Mouse (Mus musculus) cerebellum, adult 9-10 months (tissue): Measurements from ENCODE around the gene Gsx1.
A peak's percentile ranks its signal among the peaks of the same experiment; 100 is the strongest.

ENCODE experiments used
- DNase-seq: peaks from one replicate; pipeline ENCODE4 v3.0.0; 2022

The Gsx1 gene

DNA sequence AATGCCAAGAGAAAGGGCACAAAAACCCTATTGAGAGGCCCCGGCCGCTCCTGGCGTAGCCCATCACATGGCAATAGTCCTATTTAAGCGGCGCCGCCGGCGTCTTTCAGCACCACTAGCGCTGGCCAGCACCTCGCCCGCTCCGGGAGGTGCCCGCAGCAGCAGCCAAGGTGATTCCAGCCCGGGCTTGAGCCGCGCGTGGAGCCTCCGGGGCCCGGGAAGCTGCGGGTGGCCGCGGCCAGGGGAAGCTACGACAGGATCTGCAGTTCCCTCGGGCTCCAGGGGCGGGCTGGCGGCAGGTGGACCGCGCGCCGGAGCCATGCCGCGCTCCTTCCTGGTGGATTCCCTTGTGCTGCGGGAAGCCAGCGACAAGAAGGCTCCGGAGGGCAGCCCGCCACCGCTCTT is at the start of gene Gsx1:
Gsx1 (plus strand) TSS at position 126 of the 405 bp plus-strand sequence.
- peak; percentile 44 for DNase-seq

DNA sequence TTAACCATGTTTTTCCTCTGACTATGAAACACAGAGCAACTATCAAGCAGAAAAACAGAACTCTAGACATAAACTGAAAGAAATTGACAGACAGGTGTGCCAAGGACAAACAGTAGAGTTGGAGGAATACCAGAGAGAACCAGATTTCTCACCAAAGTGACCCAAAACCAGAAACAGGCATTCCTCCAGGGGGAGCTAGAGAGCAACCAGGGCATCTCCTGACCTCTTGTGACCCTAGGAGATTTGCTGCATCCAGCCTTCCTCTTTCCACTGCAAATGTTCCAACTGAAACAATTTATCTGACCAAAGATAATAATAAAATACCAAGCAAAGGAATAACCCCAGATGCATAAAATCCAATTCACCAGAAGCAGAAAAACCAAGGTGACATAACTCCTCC is 41.2 kb upstream of the Gsx1 start:
- DNase-seq = no peak

GRCm38 (mm10) chr5:147154806-147155371 is 33.6 kb upstream of the Gsx1 start:
- no peak for DNase-seq

DNA sequence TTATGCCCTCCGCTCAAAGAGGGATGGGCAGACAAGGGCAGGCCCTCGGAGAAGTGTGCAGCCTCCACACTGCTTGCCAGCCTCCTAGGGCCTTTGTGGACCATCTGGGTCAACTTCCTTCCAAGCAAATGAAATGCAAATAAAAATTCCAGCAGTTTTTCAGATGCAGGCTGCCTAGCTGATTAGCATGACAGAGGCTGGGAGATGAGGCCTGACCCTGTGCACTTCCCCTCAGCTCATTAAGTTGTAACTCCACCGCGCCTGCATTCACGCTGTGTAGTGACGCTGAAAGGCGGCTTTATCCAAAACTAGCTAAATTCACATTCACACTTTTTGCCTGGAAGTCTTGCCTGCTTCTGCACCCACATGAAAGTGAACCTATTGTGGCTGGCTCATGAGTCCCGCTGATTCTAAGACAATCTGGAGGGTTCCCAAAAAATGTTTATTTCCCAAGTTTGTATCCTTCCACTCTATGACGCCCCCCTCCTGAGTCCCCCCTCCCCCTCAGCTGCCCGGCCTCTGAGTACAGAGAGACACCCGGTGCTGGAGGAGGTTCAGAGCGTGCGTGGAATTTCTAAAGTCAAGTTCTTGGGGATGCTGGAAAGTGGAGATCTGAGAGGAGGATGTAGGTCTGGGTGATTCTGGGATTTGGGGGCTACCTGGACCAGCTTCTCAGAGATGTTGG is 32.9 kb upstream of the Gsx1 start:
- peak; percentile 5 for DNase-seq

GRCm38 (mm10) chr5:147156376-147156775 is 32.1 kb upstream of the Gsx1 start:
- DNase-seq = no peak

DNA sequence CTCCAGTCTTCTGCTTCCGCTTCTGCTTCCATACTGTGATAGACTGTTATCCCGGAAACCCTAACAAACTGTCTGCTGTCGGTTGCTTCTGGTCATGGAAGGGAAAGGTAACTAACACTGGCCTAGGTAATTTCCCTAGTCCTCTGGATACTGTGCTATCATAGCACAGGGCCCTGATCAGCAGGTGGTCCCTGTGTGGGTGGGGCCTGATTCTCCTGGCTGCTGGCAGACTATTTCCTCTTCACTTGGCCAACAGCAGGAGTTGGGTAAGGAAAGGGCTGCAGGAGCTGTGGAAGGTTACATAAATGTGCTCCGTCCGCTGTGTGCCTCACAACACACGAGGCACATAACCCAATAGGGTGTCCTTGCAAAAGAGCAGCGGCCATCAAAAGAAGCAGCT is 31.1 kb upstream of the Gsx1 start:
- DNase-seq = no peak

- DNase-seq = no peak
Observed at GRCm38 (mm10) chr5:147159320-147159719, 29.2 kb upstream of the Gsx1 start.

GRCm38 (mm10) chr5:147159792-147160191 is 28.7 kb upstream of the Gsx1 start:
- no peak for DNase-seq

DNA sequence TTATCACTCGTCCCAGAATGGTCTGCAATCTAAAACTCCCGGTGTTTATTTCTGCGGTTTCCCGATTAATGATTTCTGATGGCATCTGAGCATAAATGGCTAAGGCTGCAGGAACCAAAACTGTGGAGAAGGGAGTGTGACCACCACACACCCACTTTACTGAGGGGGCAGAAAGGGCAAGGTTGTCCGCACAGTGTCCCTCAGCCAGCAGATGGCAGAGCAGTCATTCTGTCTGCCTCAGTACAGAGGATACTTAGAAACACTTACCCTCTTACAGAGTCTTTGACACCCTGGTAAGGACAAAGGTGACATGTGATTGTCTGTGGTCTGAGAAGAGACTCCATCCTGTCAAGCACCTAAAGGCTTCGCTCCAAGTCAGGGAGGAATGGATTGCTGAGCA is 23.4 kb upstream of the Gsx1 start:
- no peak for DNase-seq

GRCm38 (mm10) chr5:147170088-147170487 is 18.4 kb upstream of the Gsx1 start:
- no peak for DNase-seq

DNA sequence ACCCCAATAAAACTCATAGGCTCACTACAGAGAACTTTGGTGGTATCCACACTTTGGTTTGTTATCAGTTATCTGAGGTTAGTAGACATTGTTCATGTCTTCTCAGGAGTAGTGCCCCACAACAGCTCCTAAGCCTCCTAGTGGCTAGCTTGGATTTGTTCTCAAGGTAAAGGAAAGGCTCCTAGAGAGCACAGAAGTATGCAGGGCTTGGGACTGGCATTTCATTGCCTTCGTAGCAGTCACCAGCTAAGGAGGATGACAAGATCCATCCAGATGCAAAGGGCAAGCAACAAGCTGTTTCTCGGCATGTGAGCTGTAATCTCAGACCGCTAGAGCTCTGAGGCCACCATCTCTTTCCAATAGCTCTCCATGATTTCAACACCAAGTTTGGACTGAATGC is 14.4 kb upstream of the Gsx1 start:
- no peak for DNase-seq

GRCm38 (mm10) chr5:147185174-147185915 is 3.2 kb upstream of the Gsx1 start:
- DNase-seq = peak; percentile 12

DNA sequence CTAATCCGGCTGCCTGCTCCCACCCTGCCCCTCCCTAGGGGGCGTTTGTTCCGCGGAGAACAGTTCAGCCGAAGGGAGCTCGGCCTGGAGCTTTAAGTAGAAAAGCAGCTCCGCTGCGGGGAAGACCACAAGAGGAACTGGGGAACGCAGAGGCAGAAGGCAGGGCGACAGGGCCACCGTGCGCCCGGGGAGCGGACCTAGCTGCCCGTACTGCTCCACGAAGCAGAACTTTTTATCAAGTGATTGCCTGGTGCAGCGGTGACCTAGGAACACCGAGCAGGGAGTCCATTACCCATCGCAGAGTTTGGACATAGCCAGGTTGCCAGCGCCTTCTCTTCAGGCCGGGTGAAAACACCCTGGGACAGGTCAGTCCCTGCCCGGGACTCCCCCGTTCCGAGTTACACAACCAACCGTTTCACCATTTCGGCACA is 2.5 kb upstream of the Gsx1 start:
- peak; percentile 26 for DNase-seq

GRCm38 (mm10) chr5:147186781-147187551 is 1.5 kb upstream of the Gsx1 start:
- peak; percentile 30 for DNase-seq

DNA sequence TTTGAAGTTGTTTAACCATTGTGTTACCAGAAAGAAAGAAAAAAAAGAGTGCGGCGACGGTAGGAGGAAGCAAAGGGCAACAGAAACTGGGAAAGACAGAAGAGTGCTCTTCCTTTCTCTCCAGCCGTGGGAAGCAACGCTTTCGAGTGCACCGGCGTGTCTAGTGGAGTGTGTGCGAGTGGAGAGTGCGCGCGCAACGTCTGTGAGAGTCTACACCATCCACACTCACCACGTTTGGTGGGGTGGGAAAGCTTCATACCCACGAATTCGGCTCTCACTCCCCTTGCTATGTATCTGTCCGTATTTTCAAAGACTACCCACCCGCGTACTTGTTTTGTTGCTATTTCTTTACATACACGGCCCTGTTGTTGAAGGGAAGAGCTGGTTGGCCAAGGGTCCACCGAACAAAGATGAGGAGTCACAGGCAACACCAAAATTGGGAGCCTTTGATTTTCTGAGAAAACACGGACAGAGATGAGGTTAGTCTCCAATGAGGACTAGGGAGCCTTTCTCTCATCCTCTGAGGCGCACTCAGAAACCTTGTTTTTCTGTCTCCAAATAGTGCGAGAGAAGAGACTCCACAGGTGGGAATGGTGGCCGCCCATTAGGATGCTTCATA is 835 bp upstream of the Gsx1 start:
- DNase-seq = peak; percentile 19

GRCm38 (mm10) chr5:147189156-147189555 is 660 bp downstream of the Gsx1 start:
- no peak for DNase-seq

GRCm38 (mm10) chr5:147189836-147190602 is 1.5 kb downstream of the Gsx1 start:
- no peak for DNase-seq

DNA sequence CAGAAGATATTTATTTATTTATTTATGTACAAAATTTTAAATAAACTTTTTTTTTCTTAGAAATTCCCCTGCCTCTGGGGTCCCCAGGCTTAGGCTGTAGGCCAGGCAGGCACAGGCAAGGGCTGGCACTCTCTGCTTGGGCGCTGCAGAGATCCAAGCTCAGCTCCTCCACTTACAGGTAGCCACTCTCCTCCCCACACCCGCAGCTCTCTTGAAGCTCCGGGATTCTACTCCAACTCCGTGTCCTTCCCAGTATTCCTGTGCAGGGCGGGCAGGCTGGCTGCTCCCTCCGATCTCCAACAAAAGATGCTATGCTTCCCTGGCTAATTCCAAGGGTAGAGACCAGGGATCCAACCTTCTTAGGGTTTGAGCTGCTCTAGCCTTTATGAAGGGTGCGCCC is 2.4 kb downstream of the Gsx1 start:
- no peak for DNase-seq

DNA sequence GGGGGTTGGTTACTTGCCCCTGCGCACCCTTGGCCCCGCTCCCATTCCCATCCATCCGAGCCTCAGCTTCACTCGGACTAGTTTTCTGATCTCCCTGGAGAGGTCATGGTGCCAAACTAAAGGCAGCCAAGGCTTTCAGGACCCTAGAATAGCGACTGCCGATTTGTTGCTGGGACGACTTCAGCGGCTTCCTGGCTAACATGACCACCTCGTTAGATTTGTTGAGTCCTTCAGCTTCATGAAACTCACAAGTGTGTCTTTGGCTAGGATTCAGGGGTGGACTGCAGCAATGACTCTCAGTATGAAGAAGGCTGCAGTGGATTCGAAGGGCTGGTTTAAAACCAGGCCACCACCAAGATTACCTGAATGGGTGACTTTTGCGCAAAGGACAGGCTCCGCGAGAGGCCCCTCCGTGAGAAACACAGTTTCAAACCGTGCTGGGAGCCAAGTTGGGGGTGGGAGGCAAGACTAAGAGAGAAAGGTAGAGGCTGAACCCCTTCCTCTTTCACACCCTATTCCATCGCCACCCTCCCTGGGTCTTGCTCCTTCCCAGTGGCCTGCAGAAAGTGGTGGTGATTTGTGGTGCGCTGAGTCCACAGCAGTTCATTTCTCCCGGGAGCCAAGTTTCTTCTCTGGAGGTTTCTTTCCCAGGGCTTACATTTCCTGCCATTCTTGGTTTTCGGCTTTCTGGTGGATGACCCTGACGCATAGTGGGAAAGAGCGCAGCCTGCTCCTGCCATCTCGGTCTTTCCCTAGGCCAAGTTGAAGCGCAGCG is 3.5 kb downstream of the Gsx1 start:
- DNase-seq = no peak

DNA sequence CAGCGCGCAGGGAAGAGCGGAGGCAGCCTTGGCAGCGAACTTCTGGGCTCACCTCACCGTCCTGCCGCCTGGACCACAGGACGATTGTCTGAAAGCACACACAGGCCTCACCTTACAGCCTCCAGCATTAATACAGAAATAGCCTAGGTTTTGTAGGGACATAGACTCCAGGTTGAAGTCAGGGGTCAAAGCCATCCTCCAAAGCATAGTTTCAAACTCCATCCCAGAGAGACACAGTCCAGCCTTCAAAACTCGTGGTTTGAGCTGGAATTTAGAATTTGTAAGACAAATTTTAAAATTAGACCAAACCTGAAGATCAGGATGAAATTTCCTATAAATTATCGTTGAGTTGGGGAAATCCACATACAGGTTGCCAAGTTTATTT is 4.1 kb downstream of the Gsx1 start:
- no peak for DNase-seq

- DNase-seq = no peak
Observed at GRCm38 (mm10) chr5:147204905-147205304, 16.4 kb downstream of the Gsx1 start.
